Mouse (Mus musculus): ENCODE data around the gene Klhdc1. TPM values are rescaled to one million over a fixed set of nuclear protein-coding genes. Genes with fewer than 3 reads are reported as not detected.

Klhdc1 gene
- polyA plus RNA-seq, 1 experiment = not detected

- H3K4me3 ChIP-seq (ENCODE audit: insufficient read depth, low read depth, low read length) = no peak overlapping the region
- peaks cover 14% of the 10 kb centered on the region for H3K4me1 ChIP-seq (ENCODE audit: control insufficient read depth, insufficient read depth, low read length)
- H3K27ac ChIP-seq (ENCODE audit: insufficient read depth, low read depth, low read length) = no peak overlapping the region
- TF ChIP-seq CTCF (IDR thresholded peaks at IDR 0.05; ENCODE audit: insufficient read depth, low read depth, low read length) (no peak), POLR2A (IDR thresholded peaks at IDR 0.05; ENCODE audit: insufficient read depth, low read depth, low read length) (no peak)
- WGBS = 87% methylated on average over 4 of the region's 4 CpGs
These were observed 57.3 kb downstream of the Klhdc1 start for GRCm38 (mm10) chr12:69298281-69298680.

DNA sequence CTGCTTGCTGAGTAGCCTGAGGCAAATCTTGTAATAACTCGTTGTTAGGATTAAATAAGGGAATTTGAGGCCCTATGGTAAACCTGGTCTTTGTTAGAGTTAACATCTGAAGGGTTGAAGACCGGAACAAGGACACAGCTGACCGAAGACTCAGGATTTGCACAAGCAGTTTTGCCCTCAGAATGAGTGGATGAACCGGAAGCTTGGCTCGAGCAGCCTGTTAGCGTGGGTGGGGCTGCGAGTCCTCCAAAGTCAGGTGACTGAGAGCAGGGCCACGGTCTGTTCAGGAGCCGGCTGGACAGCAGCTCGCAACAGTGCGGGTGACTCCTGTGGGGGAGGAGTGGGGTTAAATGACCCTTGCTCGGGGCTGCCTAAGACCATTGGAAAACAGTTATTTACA, 58.3 kb downstream of the Klhdc1 start:
- no peak overlapping the region for H3K4me3 ChIP-seq (ENCODE audit: insufficient read depth, low read depth, low read length)

DNA sequence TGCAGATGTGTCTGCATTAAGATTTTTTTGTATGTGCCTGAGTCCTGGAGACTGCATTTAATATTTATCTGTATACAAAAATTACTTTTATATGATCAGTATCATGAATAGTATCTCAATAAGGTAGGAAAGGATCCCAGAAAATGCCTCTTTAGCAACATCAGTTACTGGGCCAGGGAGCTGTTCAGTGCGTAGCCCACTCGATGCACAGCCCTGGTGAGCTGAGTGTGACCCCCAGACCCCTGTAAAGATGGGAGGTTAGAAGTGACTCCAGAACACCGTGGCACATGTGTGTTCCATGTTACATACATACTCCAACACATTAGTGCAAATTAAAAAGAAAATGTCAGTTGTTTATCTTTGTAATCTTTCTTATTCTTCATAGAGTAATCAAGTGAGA, 58.9 kb downstream of the Klhdc1 start:
- Histone ChIP-seq H3K4me1 (ENCODE audit: control insufficient read depth, insufficient read depth, low read length) (peaks cover 14% of the 10 kb centered on the region), H3K4me3 (ENCODE audit: insufficient read depth, low read depth, low read length) (no peak overlapping the region), H3K27ac (ENCODE audit: insufficient read depth, low read depth, low read length) (no peak overlapping the region)
- no peak for TF ChIP-seq POLR2A (IDR thresholded peaks at IDR 0.05; ENCODE audit: insufficient read depth, low read depth, low read length)
- no peak for TF ChIP-seq CTCF (IDR thresholded peaks at IDR 0.05; ENCODE audit: insufficient read depth, low read depth, low read length)
- 95% methylated on average over 3 of the region's 3 CpGs for WGBS

More for the DNA sequence above, 58.3 kb downstream of the Klhdc1 start:
- TF ChIP-seq POLR2A (IDR thresholded peaks at IDR 0.05; ENCODE audit: insufficient read depth, low read depth, low read length) (no peak), CTCF (IDR thresholded peaks at IDR 0.05; ENCODE audit: insufficient read depth, low read depth, low read length) (no peak)
- Histone ChIP-seq H3K4me1 (ENCODE audit: control insufficient read depth, insufficient read depth, low read length) (peaks cover 14% of the 10 kb centered on the region), H3K27ac (ENCODE audit: insufficient read depth, low read depth, low read length) (no peak overlapping the region)
- WGBS = 58% methylated on average over 12 of the region's 12 CpGs

- 73% methylated on average over 2 of the region's 2 CpGs for WGBS
- no peak for TF ChIP-seq CTCF (IDR thresholded peaks at IDR 0.05; ENCODE audit: insufficient read depth, low read depth, low read length)
- no peak for TF ChIP-seq POLR2A (IDR thresholded peaks at IDR 0.05; ENCODE audit: insufficient read depth, low read depth, low read length)
- Histone ChIP-seq H3K4me1 (ENCODE audit: control insufficient read depth, insufficient read depth, low read length) (peaks cover 14% of the 10 kb centered on the region), H3K4me3 (ENCODE audit: insufficient read depth, low read depth, low read length) (no peak overlapping the region), H3K27ac (ENCODE audit: insufficient read depth, low read depth, low read length) (no peak overlapping the region)
These were observed 59.4 kb downstream of the Klhdc1 start for GRCm38 (mm10) chr12:69300391-69300790.

GRCm38 (mm10) chr12:69302171-69302570, 61.2 kb downstream of the Klhdc1 start:
- TF ChIP-seq POLR2A (IDR thresholded peaks at IDR 0.05; ENCODE audit: insufficient read depth, low read depth, low read length) = no peak
- TF ChIP-seq CTCF (IDR thresholded peaks at IDR 0.05; ENCODE audit: insufficient read depth, low read depth, low read length) = no peak
- Histone ChIP-seq H3K4me1 (ENCODE audit: control insufficient read depth, insufficient read depth, low read length) (peaks cover 9% of the 10 kb centered on the region), H3K4me3 (ENCODE audit: insufficient read depth, low read depth, low read length) (no peak overlapping the region), H3K27ac (ENCODE audit: insufficient read depth, low read depth, low read length) (no peak overlapping the region)
- 93% methylated on average over 12 of the region's 12 CpGs for WGBS

- no peak for TF ChIP-seq CTCF (IDR thresholded peaks at IDR 0.05; ENCODE audit: insufficient read depth, low read depth, low read length)
- no peak for TF ChIP-seq POLR2A (IDR thresholded peaks at IDR 0.05; ENCODE audit: insufficient read depth, low read depth, low read length)
- Histone ChIP-seq H3K27ac (ENCODE audit: insufficient read depth, low read depth, low read length) (no peak overlapping the region), H3K4me1 (ENCODE audit: control insufficient read depth, insufficient read depth, low read length) (peaks cover 4% of the 10 kb centered on the region), H3K4me3 (ENCODE audit: insufficient read depth, low read depth, low read length) (no peak overlapping the region)
- WGBS = 82% methylated on average over 2 of the region's 2 CpGs
These were observed 63.1 kb downstream of the Klhdc1 start for GRCm38 (mm10) chr12:69304051-69304450.

DNA sequence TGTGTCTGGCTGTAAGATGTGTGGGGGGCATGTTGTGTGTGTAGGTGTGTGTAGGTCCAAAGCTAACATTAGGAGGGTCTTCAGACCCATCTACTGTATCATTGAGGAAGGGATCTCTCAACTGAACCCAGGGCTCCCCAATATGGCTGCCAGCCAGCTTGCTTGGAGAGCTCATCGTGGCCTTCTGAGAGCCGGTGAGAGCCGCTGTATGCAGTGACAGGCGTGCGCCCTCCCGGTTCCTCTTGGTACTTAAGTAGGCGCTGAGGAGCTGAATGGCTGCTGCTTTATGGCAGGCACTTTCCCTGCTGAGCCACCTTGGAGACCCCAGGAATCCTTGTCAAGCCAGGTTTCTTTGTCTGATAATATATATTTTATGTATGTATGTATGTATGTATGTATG, 65.4 kb downstream of the Klhdc1 start:
- 84% methylated on average over 7 of the region's 7 CpGs for WGBS
- Histone ChIP-seq H3K4me3 (ENCODE audit: insufficient read depth, low read depth, low read length) (no peak overlapping the region), H3K4me1 (ENCODE audit: control insufficient read depth, insufficient read depth, low read length) (no peaks in the 10 kb centered on the region), H3K27ac (ENCODE audit: insufficient read depth, low read depth, low read length) (no peak overlapping the region)
- TF ChIP-seq CTCF (IDR thresholded peaks at IDR 0.05; ENCODE audit: insufficient read depth, low read depth, low read length) (no peak), POLR2A (IDR thresholded peaks at IDR 0.05; ENCODE audit: insufficient read depth, low read depth, low read length) (no peak)

DNA sequence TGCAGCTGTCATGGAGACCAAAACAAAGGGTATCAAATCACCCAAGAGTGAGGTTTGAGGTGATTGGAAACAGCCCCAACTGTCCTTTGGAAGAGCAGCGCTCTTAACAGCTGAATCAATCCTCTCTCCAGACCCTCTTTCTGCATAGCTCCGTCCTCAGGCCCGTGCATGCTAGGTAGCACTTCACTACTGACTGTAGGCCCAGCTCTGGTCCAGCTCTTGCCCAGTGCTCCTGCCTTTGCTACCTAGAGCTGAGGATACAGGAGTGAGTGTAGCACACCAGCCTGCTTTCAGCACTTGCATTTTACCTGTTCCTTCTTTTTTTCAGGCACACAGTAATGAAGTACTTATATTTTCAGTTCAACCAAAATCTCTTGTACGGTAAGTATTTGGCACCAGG, 68.7 kb downstream of the Klhdc1 start:
- Histone ChIP-seq H3K4me3 (ENCODE audit: insufficient read depth, low read depth, low read length) (no peak overlapping the region), H3K27ac (ENCODE audit: insufficient read depth, low read depth, low read length) (no peak overlapping the region), H3K4me1 (ENCODE audit: control insufficient read depth, insufficient read depth, low read length) (no peaks in the 10 kb centered on the region)
- TF ChIP-seq POLR2A (IDR thresholded peaks at IDR 0.05; ENCODE audit: insufficient read depth, low read depth, low read length) (no peak), CTCF (IDR thresholded peaks at IDR 0.05; ENCODE audit: insufficient read depth, low read depth, low read length) (no peak)
- 99% methylated on average over 4 of the region's 4 CpGs for WGBS

DNA sequence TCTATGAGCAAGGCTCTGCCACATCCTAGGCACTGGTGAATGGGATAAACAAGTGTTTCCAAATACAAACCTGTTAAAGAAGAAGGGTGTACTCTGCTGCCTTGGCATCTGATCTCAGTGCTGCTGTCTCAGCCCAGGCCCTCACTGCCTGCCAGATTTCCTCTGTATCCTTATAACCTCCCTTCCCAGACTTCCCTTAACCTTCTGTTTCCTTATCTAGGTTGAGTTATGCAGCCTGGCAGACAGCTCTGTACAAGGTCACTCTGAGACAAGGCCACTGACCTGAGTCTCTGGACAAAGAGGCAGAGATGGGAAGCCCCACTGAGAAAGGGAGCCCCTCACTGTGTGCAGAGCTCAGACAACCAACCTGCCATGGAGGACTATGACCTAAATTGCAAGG, 77.5 kb downstream of the Klhdc1 start:
- H3K4me1 ChIP-seq (ENCODE audit: control insufficient read depth, insufficient read depth, low read length) = no peaks in the 10 kb centered on the region
- TF ChIP-seq POLR2A (IDR thresholded peaks at IDR 0.05; ENCODE audit: insufficient read depth, low read depth, low read length) (no peak), CTCF (IDR thresholded peaks at IDR 0.05; ENCODE audit: insufficient read depth, low read depth, low read length) (no peak)
- H3K27ac ChIP-seq (ENCODE audit: insufficient read depth, low read depth, low read length) = no peak overlapping the region
- no peak overlapping the region for H3K4me3 ChIP-seq (ENCODE audit: insufficient read depth, low read depth, low read length)

GRCm38 (mm10) chr12:69331187-69331586, 90.2 kb downstream of the Klhdc1 start:
- Histone ChIP-seq H3K4me3 (ENCODE audit: insufficient read depth, low read depth, low read length) (no peak overlapping the region), H3K27ac (ENCODE audit: insufficient read depth, low read depth, low read length) (no peak overlapping the region), H3K4me1 (ENCODE audit: control insufficient read depth, insufficient read depth, low read length) (no peaks in the 10 kb centered on the region)
- 90% methylated on average over 3 of the region's 3 CpGs for WGBS
- TF ChIP-seq CTCF (IDR thresholded peaks at IDR 0.05; ENCODE audit: insufficient read depth, low read depth, low read length) = no peak
- TF ChIP-seq POLR2A (IDR thresholded peaks at IDR 0.05; ENCODE audit: insufficient read depth, low read depth, low read length) = no peak

Measured in olfactory bulb, adult 2 months (tissue).